Mouse (Mus musculus) bone marrow macrophage, adult 2 months (primary cell): Measurements from ENCODE around the gene Best1.

Experiments
- CTCF ChIP-seq: IDR thresholded peaks from 2 replicates; pipeline ENCODE4 v1.5.1; 2012; ENCODE audit warnings: low read depth, mild to moderate bottlenecking, low read length, moderate library complexity
- POLR2A ChIP-seq: IDR thresholded peaks from 2 replicates; pipeline ENCODE4 v1.6.1; 2012; ENCODE audit warnings: mild to moderate bottlenecking, low read depth, low read length, borderline replicate concordance

DNA sequence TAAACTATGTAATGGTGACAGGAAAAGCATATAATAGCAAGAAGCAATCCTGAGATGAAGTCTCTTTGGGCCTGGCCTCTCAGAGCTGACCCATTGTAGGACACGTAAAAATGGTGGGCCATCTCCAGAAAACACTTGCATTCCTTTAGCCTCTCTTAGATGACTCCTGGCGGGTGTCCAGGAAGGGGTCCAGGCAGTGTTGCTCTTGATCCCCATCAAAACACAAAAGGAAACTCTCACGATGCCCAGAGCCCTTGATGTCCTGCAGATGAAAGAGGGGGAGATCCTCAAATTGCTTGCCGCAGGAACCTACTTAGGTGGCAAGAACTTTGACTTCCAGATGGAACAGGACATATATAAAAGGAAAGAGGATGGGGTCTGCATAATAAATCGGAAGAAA is 64.0 kb downstream of the Best1 start:
- TF ChIP-seq CTCF, result no peak
- TF ChIP-seq POLR2A, result no peak
